Mouse (Mus musculus): Measurements from ENCODE around the gene Olfr1022. TPM values are rescaled to one million over a fixed set of nuclear protein-coding genes. Genes with fewer than 3 reads are reported as not detected.

Olfr1022 gene
- polyA plus RNA-seq (2016; fragmentation: Nextera tagmentation; extraction: Ambion mirVana), result not detected in 2 replicates

DNA sequence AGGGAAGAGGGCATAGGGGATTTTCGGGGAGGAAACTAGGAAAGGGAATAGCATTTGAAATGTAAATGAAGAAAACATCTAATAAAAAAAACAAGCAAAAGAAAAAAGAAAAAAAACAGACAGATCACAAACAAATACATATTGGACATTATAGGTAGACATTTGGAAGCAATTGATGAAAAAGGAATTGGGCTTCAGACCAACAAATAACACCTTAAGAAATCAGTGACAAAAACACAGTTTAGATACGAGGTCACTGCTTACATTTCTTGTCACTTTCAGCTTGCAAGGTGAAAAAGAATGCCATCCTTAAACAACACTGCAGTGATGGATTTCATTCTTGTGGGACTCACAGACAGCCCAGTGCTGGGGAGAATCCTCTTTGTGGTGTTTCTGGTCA is at the start of gene Olfr1022:
Gene Olfr1022, plus strand, starts transcription at position 301 of the 400 bp plus-strand sequence.
- no peak for DNase-seq (ENCODE audit: low spot score)
- H3K4me1 ChIP-seq, result no peaks in the 10 kb centered on the region
- no peaks in the 10 kb centered on the region for H3K9me3 ChIP-seq (replicated peaks)
- no peak within 1 kb of the TSS for H3K4me3 ChIP-seq
- no peaks in the 10 kb centered on the region for H3K27me3 ChIP-seq (ENCODE audit: low read depth, poor library complexity, severe bottlenecking)
- WGBS, result 66% methylated on average over 2 of the region's 2 CpGs
- H3K36me3 ChIP-seq, result no peaks in the 10 kb centered on the region
- no peak within 1 kb of the TSS for H3K27ac ChIP-seq

DNA sequence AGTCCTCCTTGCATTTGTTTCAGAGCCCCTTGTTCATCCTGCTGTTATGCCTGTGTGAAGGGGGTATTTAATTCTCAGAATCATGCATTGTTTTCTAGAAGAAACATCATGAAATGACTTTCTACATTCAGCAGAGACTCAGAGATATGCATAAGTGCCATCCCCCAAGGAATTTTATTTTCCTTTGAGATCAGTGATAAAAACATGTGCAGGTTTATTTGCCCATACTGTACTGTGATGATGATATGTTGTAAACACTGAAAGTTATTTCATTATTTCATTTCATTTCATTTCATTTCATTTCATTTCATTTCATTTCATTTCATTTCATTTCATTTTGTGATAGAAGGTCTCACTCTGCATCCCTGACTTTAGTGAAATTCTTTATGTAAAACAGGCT is 23.0 kb upstream of the Olfr1022 start, which contains the start of gene Olfr1019:
Gene Olfr1019, minus strand, starts transcription at position 101 of the 400 bp plus-strand sequence.
- no peaks in the 10 kb centered on the region for H3K27me3 ChIP-seq (ENCODE audit: low read depth, poor library complexity, severe bottlenecking)
- no peak within 1 kb of the TSS for H3K4me3 ChIP-seq
- DNase-seq (ENCODE audit: low spot score), result no peak
- no peaks in the 10 kb centered on the region for H3K4me1 ChIP-seq
- H3K36me3 ChIP-seq, result no peaks in the 10 kb centered on the region
- H3K27ac ChIP-seq, result no peak within 1 kb of the TSS
- no peaks in the 10 kb centered on the region for H3K9me3 ChIP-seq (replicated peaks)

DNA sequence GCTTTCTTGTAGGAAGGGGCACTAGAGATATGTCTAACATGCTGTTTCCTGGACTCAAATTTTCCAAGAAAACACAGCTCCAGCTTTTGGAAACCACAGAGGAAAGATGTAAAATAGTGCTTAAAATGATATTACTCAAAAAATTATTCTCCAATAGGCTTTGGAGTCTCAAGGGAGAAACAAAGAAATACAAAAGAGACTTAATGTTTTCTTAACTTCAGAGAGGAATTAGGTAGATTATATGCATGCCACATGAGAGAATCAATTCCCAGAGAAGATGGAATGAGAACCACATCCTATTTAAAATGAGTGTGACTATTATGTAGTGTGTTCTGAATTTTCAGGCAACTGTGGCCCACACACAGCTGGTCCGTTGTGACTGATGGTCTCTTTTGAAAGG is 21.7 kb upstream of the Olfr1022 start, which contains the start of gene Olfr1020:
Gene Olfr1020, plus strand, starts transcription at position 301 of the 400 bp plus-strand sequence.
- DNase-seq (ENCODE audit: low spot score), result no peak
- Histone ChIP-seq H3K4me1 (no peaks in the 10 kb centered on the region), H3K36me3 (no peaks in the 10 kb centered on the region), H3K4me3 (no peak within 1 kb of the TSS), H3K27ac (no peak within 1 kb of the TSS), H3K9me3 (replicated peaks) (no peaks in the 10 kb centered on the region), H3K27me3 (ENCODE audit: low read depth, poor library complexity, severe bottlenecking) (no peaks in the 10 kb centered on the region)
- WGBS, result 93% methylated on average over 1 of the region's 1 CpGs

DNA sequence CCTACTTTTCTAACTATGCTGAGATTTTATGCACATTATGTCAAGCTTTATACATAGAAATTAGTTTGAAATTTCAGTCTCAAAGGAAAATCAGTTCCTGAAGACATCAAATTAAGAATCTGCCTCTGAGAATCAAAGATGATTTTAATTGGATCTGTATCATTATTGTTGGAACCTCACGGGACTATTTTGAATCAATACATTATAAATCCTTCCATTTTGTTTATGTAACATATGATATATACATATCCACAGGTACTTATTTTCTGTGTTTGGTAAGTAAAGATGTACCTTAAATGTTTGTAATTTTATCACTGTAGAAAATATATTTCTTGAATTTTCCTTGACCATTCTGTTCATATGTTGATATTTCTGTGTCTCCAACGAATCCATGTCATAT is 16.9 kb downstream of the Olfr1022 start, which contains the start of gene Olfr1023:
Gene Olfr1023, plus strand, starts transcription at position 301 of the 400 bp plus-strand sequence.
- DNase-seq (ENCODE audit: low spot score), result no peak
- no peak within 1 kb of the TSS for H3K4me3 ChIP-seq
- no peak within 1 kb of the TSS for H3K27ac ChIP-seq
- H3K4me1 ChIP-seq, result no peaks in the 10 kb centered on the region
- H3K27me3 ChIP-seq (ENCODE audit: low read depth, poor library complexity, severe bottlenecking), result no peaks in the 10 kb centered on the region
- WGBS, result 85% methylated on average over 2 of the region's 2 CpGs
- no peaks in the 10 kb centered on the region for H3K9me3 ChIP-seq (replicated peaks)
- no peaks in the 10 kb centered on the region for H3K36me3 ChIP-seq

DNA sequence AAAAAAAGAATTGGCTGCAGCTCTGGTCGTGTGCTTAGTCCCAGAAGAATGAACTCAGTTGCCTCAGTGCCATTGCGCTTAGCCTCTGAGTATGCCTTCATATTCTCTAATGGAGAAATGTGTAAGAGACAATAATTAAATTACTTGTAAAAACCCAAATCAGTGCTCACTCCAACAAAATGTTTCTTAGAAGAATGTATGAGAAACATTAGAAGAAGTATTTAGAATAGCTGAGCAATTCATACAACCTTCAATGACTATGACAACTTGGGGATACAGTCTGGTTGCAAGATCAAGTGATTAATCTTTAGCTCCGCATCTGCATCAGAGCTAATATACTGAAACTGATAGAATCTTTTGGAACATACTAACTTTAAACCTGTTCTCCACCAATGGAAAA is 36.6 kb downstream of the Olfr1022 start, which contains the start of gene Olfr1024:
Gene Olfr1024, minus strand, starts transcription at position 101 of the 400 bp plus-strand sequence.
- DNase-seq (ENCODE audit: low spot score), result no peak
- 87% methylated on average over 3 of the region's 3 CpGs for WGBS
- Histone ChIP-seq H3K36me3 (no peaks in the 10 kb centered on the region), H3K4me3 (no peak within 1 kb of the TSS), H3K27ac (no peak within 1 kb of the TSS), H3K27me3 (ENCODE audit: low read depth, poor library complexity, severe bottlenecking) (no peaks in the 10 kb centered on the region), H3K4me1 (no peaks in the 10 kb centered on the region), H3K9me3 (replicated peaks) (no peaks in the 10 kb centered on the region)

DNA sequence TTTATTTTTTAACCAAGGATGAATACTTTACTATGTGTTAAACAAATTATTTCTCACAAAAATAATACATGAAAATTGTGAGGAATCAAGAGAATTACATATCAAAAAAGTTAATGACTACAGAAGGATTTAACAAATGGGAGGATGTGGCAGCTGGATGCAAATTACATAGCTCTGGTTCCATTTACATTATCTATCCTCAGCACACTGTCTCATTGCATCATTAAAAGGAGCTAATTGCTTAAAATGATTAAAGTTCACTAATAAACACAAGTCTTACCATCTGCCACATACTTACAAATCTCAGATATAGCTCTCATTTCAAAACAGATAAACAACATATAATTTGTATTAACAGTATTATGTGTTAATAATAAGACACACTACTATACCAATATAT is 44.8 kb downstream of the Olfr1022 start:
- no peak for DNase-seq (ENCODE audit: low spot score)
- no peak overlapping the region for H3K27ac ChIP-seq
- H3K9me3 ChIP-seq (replicated peaks), result no peaks in the 10 kb centered on the region
- no peaks in the 10 kb centered on the region for H3K4me1 ChIP-seq
- H3K36me3 ChIP-seq, result no peaks in the 10 kb centered on the region
- H3K4me3 ChIP-seq, result no peak overlapping the region
- H3K27me3 ChIP-seq (ENCODE audit: low read depth, poor library complexity, severe bottlenecking), result no peaks in the 10 kb centered on the region

DNA sequence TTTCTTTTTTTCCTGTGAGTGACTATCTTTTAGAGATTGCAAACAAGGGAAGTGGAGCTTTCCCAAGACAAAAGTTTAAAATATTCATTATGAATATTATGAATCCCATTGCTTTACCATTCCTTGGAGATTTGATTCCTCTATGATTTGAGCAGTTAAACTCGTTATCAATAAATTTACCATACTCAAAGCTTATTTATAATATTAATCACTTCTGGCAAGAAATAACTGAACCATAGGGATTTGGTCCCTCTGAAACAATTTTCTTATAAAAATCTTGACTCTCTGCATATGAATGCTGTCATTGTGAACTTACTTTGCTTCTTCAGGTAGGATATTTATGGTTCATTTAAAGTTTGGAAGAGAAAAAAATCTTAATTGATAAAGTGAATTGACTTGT is 46.5 kb downstream of the Olfr1022 start, which contains the start of gene Olfr1025-ps1:
Gene Olfr1025-ps1, plus strand, starts transcription at position 301 of the 400 bp plus-strand sequence.
- DNase-seq (ENCODE audit: low spot score), result no peak
- no peaks in the 10 kb centered on the region for H3K27me3 ChIP-seq (ENCODE audit: low read depth, poor library complexity, severe bottlenecking)
- H3K4me1 ChIP-seq, result no peaks in the 10 kb centered on the region
- WGBS, result 68% methylated on average over 1 of the region's 1 CpGs
- no peak within 1 kb of the TSS for H3K27ac ChIP-seq
- H3K9me3 ChIP-seq (replicated peaks), result no peaks in the 10 kb centered on the region
- no peak within 1 kb of the TSS for H3K4me3 ChIP-seq
- H3K36me3 ChIP-seq, result no peaks in the 10 kb centered on the region

Other genes starting within 250 kb of the Olfr1022 start
- gene Olfr1002, start 217.9 kb upstream of the Olfr1022 start, polyA plus RNA-seq (2016; fragmentation: Nextera tagmentation; extraction: Ambion mirVana), result not detected in 2 replicates
- not detected in 2 replicates for gene Olfr154, start 204.1 kb upstream of the Olfr1022 start, polyA plus RNA-seq (2016; fragmentation: Nextera tagmentation; extraction: Ambion mirVana)
- not detected in 2 replicates for gene Olfr1006, start 189.8 kb upstream of the Olfr1022 start, polyA plus RNA-seq (2016; fragmentation: Nextera tagmentation; extraction: Ambion mirVana)
- gene Olfr1008, start 179.2 kb upstream of the Olfr1022 start, polyA plus RNA-seq (2016; fragmentation: Nextera tagmentation; extraction: Ambion mirVana), result not detected in 2 replicates
- gene Olfr1009, start 153.2 kb upstream of the Olfr1022 start, polyA plus RNA-seq (2016; fragmentation: Nextera tagmentation; extraction: Ambion mirVana), result not detected in 2 replicates
- not detected in 2 replicates for gene Olfr1012, start 105.8 kb upstream of the Olfr1022 start, polyA plus RNA-seq (2016; fragmentation: Nextera tagmentation; extraction: Ambion mirVana)
- not detected in 2 replicates for gene Olfr1013, start 101.5 kb upstream of the Olfr1022 start, polyA plus RNA-seq (2016; fragmentation: Nextera tagmentation; extraction: Ambion mirVana)
- gene Olfr1014, start 95.9 kb upstream of the Olfr1022 start, polyA plus RNA-seq (2016; fragmentation: Nextera tagmentation; extraction: Ambion mirVana), result not detected in 2 replicates
- gene Olfr1015, start 86.6 kb upstream of the Olfr1022 start, polyA plus RNA-seq (2016; fragmentation: Nextera tagmentation; extraction: Ambion mirVana), result not detected in 2 replicates
- gene Olfr1016, start 66.0 kb upstream of the Olfr1022 start, polyA plus RNA-seq (2016; fragmentation: Nextera tagmentation; extraction: Ambion mirVana), result not detected in 2 replicates
- not detected in 2 replicates for gene Olfr1018, start 50.1 kb upstream of the Olfr1022 start, polyA plus RNA-seq (2016; fragmentation: Nextera tagmentation; extraction: Ambion mirVana)
- gene Olfr1019, start 23.1 kb upstream of the Olfr1022 start, polyA plus RNA-seq (2016; fragmentation: Nextera tagmentation; extraction: Ambion mirVana), result not detected in 2 replicates
- not detected in 2 replicates for gene Olfr1020, start 21.6 kb upstream of the Olfr1022 start, polyA plus RNA-seq (2016; fragmentation: Nextera tagmentation; extraction: Ambion mirVana)
- gene Olfr1023, start 17.0 kb downstream of the Olfr1022 start, polyA plus RNA-seq (2016; fragmentation: Nextera tagmentation; extraction: Ambion mirVana), result not detected in 2 replicates
- gene Olfr1024, start 36.5 kb downstream of the Olfr1022 start, polyA plus RNA-seq (2016; fragmentation: Nextera tagmentation; extraction: Ambion mirVana), result not detected in 2 replicates
- gene Olfr1025-ps1, start 46.6 kb downstream of the Olfr1022 start, polyA plus RNA-seq (2016; fragmentation: Nextera tagmentation; extraction: Ambion mirVana), result not detected in 2 replicates
- not detected in 2 replicates for gene Olfr1026, start 53.0 kb downstream of the Olfr1022 start, polyA plus RNA-seq (2016; fragmentation: Nextera tagmentation; extraction: Ambion mirVana)
- not detected in 2 replicates for gene Olfr1028, start 81.8 kb downstream of the Olfr1022 start, polyA plus RNA-seq (2016; fragmentation: Nextera tagmentation; extraction: Ambion mirVana)
- gene Olfr1029, start 105.3 kb downstream of the Olfr1022 start, polyA plus RNA-seq (2016; fragmentation: Nextera tagmentation; extraction: Ambion mirVana), result not detected in 2 replicates
- not detected in 2 replicates for gene Olfr1030, start 110.7 kb downstream of the Olfr1022 start, polyA plus RNA-seq (2016; fragmentation: Nextera tagmentation; extraction: Ambion mirVana)
- gene Olfr1031, start 121.7 kb downstream of the Olfr1022 start, polyA plus RNA-seq (2016; fragmentation: Nextera tagmentation; extraction: Ambion mirVana), result not detected in 2 replicates
- gene Olfr1032, start 136.9 kb downstream of the Olfr1022 start, polyA plus RNA-seq (2016; fragmentation: Nextera tagmentation; extraction: Ambion mirVana), result not detected in 2 replicates
- not detected in 2 replicates for gene Olfr1033, start 152.0 kb downstream of the Olfr1022 start, polyA plus RNA-seq (2016; fragmentation: Nextera tagmentation; extraction: Ambion mirVana)
- not detected in 2 replicates for gene Olfr1034, start 177.3 kb downstream of the Olfr1022 start, polyA plus RNA-seq (2016; fragmentation: Nextera tagmentation; extraction: Ambion mirVana)
- not detected in 2 replicates for gene Olfr1036, start 205.4 kb downstream of the Olfr1022 start, polyA plus RNA-seq (2016; fragmentation: Nextera tagmentation; extraction: Ambion mirVana)
- not detected in 2 replicates for gene Olfr1037, start 218.8 kb downstream of the Olfr1022 start, polyA plus RNA-seq (2016; fragmentation: Nextera tagmentation; extraction: Ambion mirVana)